Mouse (Mus musculus) spleen, postnatal 10 days (tissue): ENCODE measurements around the gene Vps13a.

Source experiments
- DNase-seq, 2 experiments: peaks; one replicate each; pipeline ENCODE4 v3.0.0; 2021 to 2022; ENCODE audit warnings: low spot score in 2 of 2

Vps13a gene

DNA sequence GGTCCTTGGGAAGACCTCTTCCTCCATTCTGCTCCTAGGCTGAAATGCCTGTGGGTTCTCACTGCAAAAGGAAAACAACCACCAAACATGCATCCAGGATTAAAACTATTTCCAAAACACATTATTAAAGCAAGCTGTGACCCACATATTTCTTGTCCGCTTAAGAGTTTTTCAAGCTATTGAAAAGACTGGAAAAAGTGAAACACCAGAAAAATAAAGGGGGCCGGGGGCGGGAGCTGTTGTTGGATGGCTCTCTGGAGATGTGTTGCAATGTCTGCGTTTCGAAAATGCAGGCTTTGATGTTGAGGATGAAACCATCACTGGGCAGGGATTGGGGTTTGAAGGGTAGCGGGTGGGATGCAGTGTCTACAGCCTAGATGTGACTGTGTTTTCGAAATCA lies 196.2 kb downstream of the Vps13a start:
- DNase-seq, result no peak

GRCm38 (mm10) chr19:16580501-16580900 lies 200.2 kb downstream of the Vps13a start:
- DNase-seq, result no peak

- no peak for DNase-seq
These were observed 201.0 kb downstream of the Vps13a start for GRCm38 (mm10) chr19:16579656-16580260.

- no peak for DNase-seq
These were observed 203.9 kb downstream of the Vps13a start for GRCm38 (mm10) chr19:16576790-16577189.
